Mouse (Mus musculus) ES-Bruce4 (cell line): ENCODE results near the gene Col7a1.

ENCODE experiments used
- CTCF ChIP-seq: IDR thresholded peaks from one replicate; pipeline ENCODE4 v1.8.1; 2011; ENCODE audit warnings: low read depth, low read length
- EP300 ChIP-seq: IDR thresholded peaks from 2 replicates; pipeline ENCODE4 v1.6.1; 2011; ENCODE audit warnings: low read depth, low read length; ENCODE audit not compliant: insufficient read depth
- POLR2A ChIP-seq: IDR thresholded peaks from one replicate; pipeline ENCODE4 v1.8.1; 2011; ENCODE audit warnings: low read length; ENCODE audit not compliant: insufficient read depth

GRCm38 (mm10) chr9:109010316-109010690, 56.9 kb downstream of the Col7a1 start:
- TF ChIP-seq POLR2A (no peak), CTCF (no peak), EP300 (no peak)
